Mouse (Mus musculus) hindbrain, embryonic 10.5 days (tissue): ENCODE measurements around the gene Cryl1. TPM values are rescaled to one million over a fixed set of nuclear protein-coding genes. Genes with fewer than 3 reads are reported as not detected.

Source experiments
- DNase-seq: peaks from one replicate; pipeline ENCODE4 v3.0.0-alpha.2; 2017; ENCODE audit warnings: low spot score
- H3K27ac ChIP-seq: fragments of 300-500 bp; sonication (generic); 2 replicates; pipeline ENCODE4 v1.5.1; 2016; ENCODE audit warnings: mild to moderate bottlenecking, moderate library complexity
- H3K27me3 ChIP-seq: fragments of 300-500 bp; sonication (generic); 2 replicates; pipeline ENCODE4 v1.6.1; 2016; ENCODE audit warnings: mild to moderate bottlenecking; ENCODE audit not compliant: poor library complexity, insufficient read depth, severe bottlenecking
- H3K36me3 ChIP-seq: fragments of 300-500 bp; sonication (generic); 2 replicates; pipeline ENCODE4 v1.6.1; 2016; ENCODE audit warnings: mild to moderate bottlenecking, moderate library complexity
- H3K4me1 ChIP-seq: fragments of 300-500 bp; sonication (generic); replicated peaks from 2 replicates; pipeline ENCODE4 v1.6.1; 2016; ENCODE audit warnings: mild to moderate bottlenecking
- H3K4me3 ChIP-seq: fragments of 300-500 bp; sonication (generic); 2 replicates; pipeline ENCODE4 v1.5.1; 2016; ENCODE audit warnings: mild to moderate bottlenecking, moderate library complexity
- H3K9me3 ChIP-seq: fragments of 300-500 bp; sonication (generic); 2 replicates; pipeline ENCODE4 v1.6.1; 2016; ENCODE audit warnings: mild to moderate bottlenecking, moderate library complexity
- WGBS: fragments of 180-500 bp; shearing (Covaris S2); methylation state at CpG from one replicate; pipeline ENCODE4 v1.1.7; 2016; 5-methylcytosine and 5-hydroxymethylcytosine counted together
- polyA plus RNA-seq: library from polyadenylated mRNA; unstranded; fragments of >200 nt; fragmentation: Nextera tagmentation; extraction: Ambion mirVana; gene quantifications from 2 replicates; pipeline ENCODE4 v1.2.1, GENCODE M21; 2016

Gene Cryl1
- polyA plus RNA-seq, 1 experiment from 2014 or later = 9.6 TPM

DNA sequence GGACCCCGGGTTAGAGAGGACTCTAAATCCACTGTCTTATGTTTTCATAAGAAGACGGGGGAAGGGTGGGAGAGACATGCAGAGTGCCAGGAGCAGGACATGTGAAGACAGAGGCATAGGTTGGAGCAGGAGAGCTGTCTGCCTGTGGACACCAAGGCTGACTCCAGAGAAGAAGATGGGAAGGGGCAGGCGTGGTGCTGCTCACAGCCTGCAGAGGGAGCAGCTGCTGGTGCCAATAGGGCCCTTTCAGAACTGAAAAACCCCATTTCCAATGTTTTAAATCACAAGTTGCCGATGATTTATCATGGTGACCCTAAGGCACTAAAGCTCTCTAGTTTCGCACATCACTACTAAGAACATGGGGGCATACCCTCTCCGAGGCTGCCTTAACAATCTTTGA is 63.5 kb downstream of the Cryl1 start:
- H3K9me3 ChIP-seq = no peaks in the 10 kb centered on the region
- 0 out of 2 replicates have a peak, but pooled peaks cover 5% of the 10 kb centered on the region for H3K4me1 ChIP-seq
- no peaks in the 10 kb centered on the region for H3K36me3 ChIP-seq
- WGBS = 75% methylated on average over 6 of the region's 6 CpGs
- no peak overlapping the region for H3K27ac ChIP-seq
- H3K27me3 ChIP-seq = no peaks in the 10 kb centered on the region
- no peak overlapping the region for H3K4me3 ChIP-seq
- no peak for DNase-seq

DNA sequence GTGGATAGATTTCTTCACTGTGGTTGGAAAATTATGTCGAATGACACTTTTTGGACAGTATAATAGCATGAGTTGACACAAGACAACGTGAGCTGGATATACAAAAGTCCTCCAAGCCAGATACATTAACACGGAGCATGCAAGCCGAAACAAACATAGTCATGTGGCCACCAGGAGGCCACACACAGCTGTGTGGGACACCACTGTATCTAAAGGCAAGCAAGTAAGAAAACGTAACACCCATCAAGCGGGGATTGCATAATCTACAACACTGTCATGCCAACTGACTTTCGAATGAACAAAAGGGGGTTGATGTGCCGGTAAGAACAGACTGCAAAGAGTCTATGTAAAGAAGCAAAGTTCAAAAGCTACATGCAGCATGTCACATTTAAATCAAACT is 65.8 kb downstream of the Cryl1 start:
- H3K4me1 ChIP-seq = no peaks in the 10 kb centered on the region
- H3K36me3 ChIP-seq = no peaks in the 10 kb centered on the region
- no peak overlapping the region for H3K27ac ChIP-seq
- no peak overlapping the region for H3K4me3 ChIP-seq
- H3K27me3 ChIP-seq = no peaks in the 10 kb centered on the region
- no peaks in the 10 kb centered on the region for H3K9me3 ChIP-seq
- no peak for DNase-seq
- WGBS = 90% methylated on average over 8 of the region's 8 CpGs

DNA sequence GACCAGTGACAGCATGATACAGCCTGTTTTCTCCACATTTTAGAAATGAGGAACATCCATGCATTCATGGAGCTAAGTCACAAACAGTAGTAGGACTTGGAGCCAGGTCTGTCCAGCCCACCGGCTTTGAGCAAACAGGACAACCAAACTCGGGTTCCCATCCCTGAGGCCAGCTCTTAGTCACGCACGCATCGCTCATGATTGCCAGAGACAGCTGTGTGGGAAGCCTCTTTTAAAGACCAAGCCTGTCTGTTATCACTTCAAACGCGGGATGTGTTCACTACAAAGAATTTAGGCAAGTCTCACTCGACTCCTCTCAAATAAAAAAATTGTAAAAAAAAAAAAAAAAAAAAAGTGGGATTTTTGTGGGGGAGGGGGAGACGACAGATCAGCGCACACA is 67.2 kb downstream of the Cryl1 start:
- no peak overlapping the region for H3K27ac ChIP-seq
- WGBS = 81% methylated on average over 10 of the region's 10 CpGs
- no peaks in the 10 kb centered on the region for H3K27me3 ChIP-seq
- DNase-seq = no peak
- H3K4me1 ChIP-seq = no peaks in the 10 kb centered on the region
- no peak overlapping the region for H3K4me3 ChIP-seq
- H3K36me3 ChIP-seq = no peaks in the 10 kb centered on the region
- no peaks in the 10 kb centered on the region for H3K9me3 ChIP-seq

DNA sequence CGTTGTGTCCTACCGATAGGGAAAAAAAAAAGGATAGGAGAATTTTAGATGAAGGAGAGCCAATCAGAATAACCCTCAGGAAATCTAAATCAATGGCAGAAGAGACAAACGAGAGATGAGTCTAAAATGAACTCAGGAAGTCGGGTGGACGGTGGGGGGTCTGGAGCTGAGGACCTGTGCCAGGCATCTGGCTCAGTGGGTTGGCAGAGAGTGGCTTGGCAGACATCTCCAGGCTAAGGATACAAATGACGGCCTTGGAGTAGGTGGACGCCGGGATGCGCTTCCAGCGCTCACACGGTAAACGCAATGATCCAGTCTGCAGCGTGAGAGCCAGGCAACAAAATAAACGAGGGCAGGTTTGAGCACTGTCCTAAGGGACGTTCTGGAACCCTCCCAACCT is 68.7 kb downstream of the Cryl1 start:
- Histone ChIP-seq H3K4me3 (no peak overlapping the region), H3K36me3 (no peaks in the 10 kb centered on the region), H3K27ac (no peak overlapping the region), H3K9me3 (no peaks in the 10 kb centered on the region), H3K4me1 (no peaks in the 10 kb centered on the region), H3K27me3 (no peaks in the 10 kb centered on the region)
- no peak for DNase-seq
- WGBS = 93% methylated on average over 15 of the region's 15 CpGs

DNA sequence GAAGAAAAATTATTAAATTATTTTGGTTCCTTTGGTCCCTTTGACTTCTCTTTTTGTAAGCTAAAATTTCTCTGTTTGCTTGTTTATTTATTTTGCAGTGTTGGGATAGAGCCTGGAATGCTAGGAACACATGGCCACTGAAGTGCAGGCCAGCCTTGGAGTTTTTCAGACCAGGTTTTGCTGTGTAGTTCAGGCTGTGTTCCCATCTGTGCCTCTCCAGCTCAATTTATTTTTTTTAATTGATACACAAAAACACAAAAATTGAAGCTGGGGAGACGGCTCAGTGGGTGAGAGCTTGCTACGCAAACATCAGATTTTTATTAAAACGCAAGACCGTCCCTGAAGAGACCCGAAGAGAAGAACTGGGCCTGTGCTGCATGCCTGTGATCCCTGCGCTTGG is 71.6 kb downstream of the Cryl1 start:
- Histone ChIP-seq H3K4me3 (no peak overlapping the region), H3K36me3 (no peaks in the 10 kb centered on the region), H3K4me1 (no peaks in the 10 kb centered on the region), H3K27ac (no peak overlapping the region), H3K27me3 (no peaks in the 10 kb centered on the region), H3K9me3 (no peaks in the 10 kb centered on the region)
- DNase-seq = no peak
- 82% methylated on average over 6 of the region's 6 CpGs for WGBS

DNA sequence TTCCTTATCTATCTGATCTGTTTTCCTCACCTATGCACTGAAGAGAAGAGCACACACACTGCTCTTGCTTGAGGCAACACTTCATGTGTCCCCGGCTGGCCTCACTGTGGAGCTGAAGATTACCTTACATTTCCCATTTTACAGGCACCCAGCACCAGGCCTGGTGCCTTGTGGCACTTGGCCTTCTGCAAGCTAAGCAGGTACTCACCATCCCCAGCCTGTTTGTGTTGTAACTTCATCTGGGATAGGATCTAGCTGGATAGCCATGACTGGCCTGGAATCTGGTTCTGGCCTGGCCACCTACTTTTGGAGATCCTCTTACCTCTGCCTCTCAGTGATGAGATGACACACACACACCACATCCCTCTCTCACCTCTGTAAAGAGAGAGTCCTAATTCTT is 79.5 kb downstream of the Cryl1 start:
- H3K27me3 ChIP-seq = no peaks in the 10 kb centered on the region
- no peaks in the 10 kb centered on the region for H3K9me3 ChIP-seq
- H3K36me3 ChIP-seq = no peaks in the 10 kb centered on the region
- WGBS = 78% methylated on average over 1 of the region's 1 CpGs
- DNase-seq = no peak
- no peak overlapping the region for H3K4me3 ChIP-seq
- H3K4me1 ChIP-seq = peaks cover 25% of the 10 kb centered on the region
- no peak overlapping the region for H3K27ac ChIP-seq

DNA sequence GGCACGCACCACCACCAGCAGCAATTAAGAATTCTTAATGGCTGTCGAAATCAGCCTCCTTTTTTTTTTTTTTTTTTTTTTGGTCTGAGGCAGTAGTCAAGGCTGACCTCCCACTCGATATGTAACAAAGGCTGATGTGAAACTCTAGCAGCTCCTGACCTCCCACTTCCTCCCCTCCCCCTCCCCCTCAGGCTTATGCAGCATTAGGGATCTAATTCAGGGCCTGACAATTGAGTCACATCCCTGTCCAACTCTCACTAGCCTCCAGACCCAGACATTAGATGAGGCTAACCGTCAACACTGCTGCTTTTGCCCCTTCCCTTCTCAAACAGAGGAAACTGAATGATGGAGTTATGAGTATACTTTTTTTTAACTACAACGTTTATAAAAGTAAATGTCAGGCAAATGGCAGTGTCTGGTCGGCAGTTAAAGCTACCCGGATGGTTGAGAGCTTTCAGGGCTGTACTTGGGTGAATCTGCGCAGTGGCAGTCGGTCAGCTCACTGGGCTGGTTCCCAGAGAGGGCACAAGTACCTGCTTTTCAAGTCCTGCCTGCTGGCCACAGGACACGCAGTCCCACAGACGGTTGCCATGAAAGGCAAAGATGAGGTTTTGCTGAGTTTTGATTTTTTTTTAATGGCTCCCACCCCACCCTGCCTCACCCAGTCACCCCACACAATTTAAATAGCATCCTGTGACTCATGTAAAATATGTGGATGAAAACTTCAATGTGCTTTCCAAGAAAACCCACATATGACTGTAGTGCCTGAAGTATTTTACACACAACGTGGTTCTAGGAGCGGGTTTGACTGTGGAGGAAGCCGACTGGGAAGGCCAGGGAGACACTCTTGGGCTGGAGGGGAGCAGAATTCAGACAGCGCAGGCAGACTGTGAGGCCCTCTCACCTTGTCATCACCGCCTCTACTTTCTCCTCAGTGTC is 81.4 kb downstream of the Cryl1 start:
- 56% methylated on average over 16 of the region's 16 CpGs for WGBS

DNA sequence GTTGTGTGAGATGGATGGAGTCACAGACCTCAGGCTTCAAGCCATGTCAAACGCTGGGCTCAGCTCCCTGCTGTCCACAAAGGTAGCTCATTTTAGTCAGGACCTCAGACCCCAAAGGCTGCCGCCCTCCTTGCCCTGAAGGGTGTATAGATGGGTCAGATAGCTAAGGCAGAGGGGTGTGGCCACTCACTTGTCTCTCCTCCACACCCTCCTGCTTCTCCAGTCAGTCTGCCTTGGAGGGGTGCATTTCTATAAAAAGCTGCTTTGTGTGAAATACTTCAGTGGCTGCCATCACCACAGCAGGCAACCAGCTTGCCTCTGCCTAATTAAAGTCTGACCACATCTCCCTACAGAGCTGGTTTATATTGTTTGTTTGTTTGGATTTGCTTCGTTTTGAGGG is 82.4 kb downstream of the Cryl1 start:
- WGBS = 19% methylated on average over 3 of the region's 3 CpGs
- peaks cover 25% of the 10 kb centered on the region for H3K4me1 ChIP-seq

More for the DNA sequence above, 81.4 kb downstream of the Cryl1 start:
- no peak overlapping the region for H3K4me3 ChIP-seq
- no peaks in the 10 kb centered on the region for H3K9me3 ChIP-seq
- H3K27me3 ChIP-seq = no peaks in the 10 kb centered on the region
- peak; percentile 51 for DNase-seq
- H3K36me3 ChIP-seq = no peaks in the 10 kb centered on the region
- H3K27ac ChIP-seq = peak overlapping the region; percentile 69
- peaks cover 25% of the 10 kb centered on the region for H3K4me1 ChIP-seq

DNA sequence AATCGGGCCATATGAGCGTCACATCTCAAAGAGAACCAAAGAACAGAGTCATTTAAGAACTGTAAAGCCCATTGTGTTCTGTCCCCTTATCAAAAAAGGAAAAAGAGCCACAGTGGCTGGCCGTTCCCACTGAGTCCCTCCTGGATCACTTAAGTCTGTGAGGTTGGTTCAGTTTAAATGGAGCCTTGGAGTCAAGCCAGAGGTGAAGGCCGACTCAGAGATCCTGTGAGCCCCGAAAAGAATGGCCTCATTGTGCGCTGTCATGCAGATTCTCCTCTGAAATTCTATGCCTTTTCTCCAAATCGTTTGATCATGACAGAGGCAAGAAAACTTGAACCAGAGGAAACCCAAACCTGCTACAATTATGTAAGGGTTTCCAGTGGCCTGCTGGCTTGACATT is 82.8 kb downstream of the Cryl1 start:
- no peak for DNase-seq
- no peaks in the 10 kb centered on the region for H3K9me3 ChIP-seq
- WGBS = 65% methylated on average over 7 of the region's 7 CpGs
- no peaks in the 10 kb centered on the region for H3K27me3 ChIP-seq
- H3K27ac ChIP-seq = peak overlapping the region; percentile 69
- H3K36me3 ChIP-seq = no peaks in the 10 kb centered on the region
- H3K4me1 ChIP-seq = peaks cover 25% of the 10 kb centered on the region
- no peak overlapping the region for H3K4me3 ChIP-seq

More for the DNA sequence above, 82.4 kb downstream of the Cryl1 start:
- Histone ChIP-seq H3K9me3 (no peaks in the 10 kb centered on the region), H3K36me3 (no peaks in the 10 kb centered on the region), H3K27me3 (no peaks in the 10 kb centered on the region), H3K4me3 (no peak overlapping the region), H3K27ac (peak overlapping the region; percentile 69)
- DNase-seq = peak; percentile 44

DNA sequence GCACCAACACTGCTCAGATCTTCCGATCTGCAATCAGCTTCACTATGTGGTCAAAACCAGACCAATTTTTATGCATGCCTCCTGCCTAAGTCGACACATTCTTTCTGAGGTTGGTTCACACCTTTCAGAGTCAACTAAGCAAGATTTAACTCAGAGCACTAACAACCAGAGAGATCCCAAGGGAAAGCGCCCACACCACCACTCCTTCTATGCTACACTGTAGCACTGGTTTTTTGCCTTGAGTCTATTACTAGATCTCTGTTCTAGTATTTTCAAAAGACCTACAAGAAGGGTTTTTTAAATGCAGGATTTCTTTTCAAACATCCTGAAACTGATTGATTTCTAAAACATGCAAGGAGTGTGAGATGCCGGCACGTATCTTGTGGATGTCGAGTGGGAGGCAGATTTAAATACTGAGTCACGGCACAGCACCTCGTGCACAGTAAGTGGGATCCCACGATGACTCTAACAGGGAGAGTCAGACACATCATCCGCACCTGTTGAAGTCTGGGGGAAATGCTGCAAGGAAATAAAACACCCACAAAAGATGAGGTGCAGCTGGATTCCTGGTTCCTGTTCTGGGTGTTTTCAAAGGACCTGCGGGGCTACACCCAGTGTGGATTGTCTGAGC is 96.6 kb downstream of the Cryl1 start:
- Histone ChIP-seq H3K27ac (no peak overlapping the region), H3K9me3 (no peaks in the 10 kb centered on the region), H3K27me3 (no peaks in the 10 kb centered on the region), H3K4me1 (peaks cover 11% of the 10 kb centered on the region), H3K36me3 (no peaks in the 10 kb centered on the region), H3K4me3 (no peak overlapping the region)
- WGBS = 89% methylated on average over 11 of the region's 11 CpGs
- DNase-seq = no peak

DNA sequence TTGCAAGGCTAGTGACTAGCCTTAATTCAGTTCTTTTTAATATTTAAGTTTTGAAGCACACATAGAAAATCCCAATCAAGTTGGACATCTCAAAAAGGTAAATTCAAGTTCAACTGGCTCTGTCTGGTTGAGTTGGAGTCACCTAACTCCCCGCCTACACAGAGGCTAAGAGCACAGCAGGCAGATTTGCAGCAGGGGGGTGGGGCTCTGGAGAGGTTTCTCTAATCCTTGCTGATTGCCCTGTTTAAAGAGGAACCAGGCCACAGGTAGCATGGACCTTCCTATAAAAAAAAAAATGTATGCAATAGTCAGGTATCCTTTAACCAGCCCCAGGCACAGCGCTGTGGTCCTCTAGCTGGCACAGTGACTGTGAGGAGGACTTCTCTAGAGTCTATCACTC is 97.8 kb downstream of the Cryl1 start:
- Histone ChIP-seq H3K4me3 (no peak overlapping the region), H3K9me3 (no peaks in the 10 kb centered on the region), H3K36me3 (no peaks in the 10 kb centered on the region), H3K27me3 (no peaks in the 10 kb centered on the region), H3K4me1 (peaks cover 11% of the 10 kb centered on the region), H3K27ac (no peak overlapping the region)
- DNase-seq = no peak
- WGBS = 61% methylated on average over 2 of the region's 2 CpGs

DNA sequence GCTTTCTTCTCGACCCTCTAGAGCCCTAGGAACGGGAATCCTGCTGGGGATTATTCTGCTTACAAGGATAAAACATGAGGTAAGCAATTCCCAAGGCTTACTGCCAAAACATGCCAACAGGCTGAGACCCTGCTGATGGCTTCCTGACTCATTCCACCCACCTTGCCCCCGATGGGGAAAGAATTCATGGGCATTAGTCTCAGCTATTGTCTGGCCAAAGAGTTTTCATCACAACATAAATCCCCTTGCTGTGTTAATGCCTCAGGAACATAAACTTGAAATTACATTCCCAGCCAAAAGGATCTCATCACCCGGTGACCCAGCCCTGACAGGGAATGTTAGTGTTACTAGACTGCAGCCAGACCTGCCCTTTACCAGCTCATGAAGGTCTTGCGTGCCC is 100.7 kb downstream of the Cryl1 start:
- Histone ChIP-seq H3K27me3 (no peaks in the 10 kb centered on the region), H3K27ac (no peak overlapping the region), H3K36me3 (no peaks in the 10 kb centered on the region), H3K4me1 (peaks cover 11% of the 10 kb centered on the region), H3K9me3 (no peaks in the 10 kb centered on the region), H3K4me3 (no peak overlapping the region)
- DNase-seq = no peak
- 67% methylated on average over 5 of the region's 5 CpGs for WGBS

DNA sequence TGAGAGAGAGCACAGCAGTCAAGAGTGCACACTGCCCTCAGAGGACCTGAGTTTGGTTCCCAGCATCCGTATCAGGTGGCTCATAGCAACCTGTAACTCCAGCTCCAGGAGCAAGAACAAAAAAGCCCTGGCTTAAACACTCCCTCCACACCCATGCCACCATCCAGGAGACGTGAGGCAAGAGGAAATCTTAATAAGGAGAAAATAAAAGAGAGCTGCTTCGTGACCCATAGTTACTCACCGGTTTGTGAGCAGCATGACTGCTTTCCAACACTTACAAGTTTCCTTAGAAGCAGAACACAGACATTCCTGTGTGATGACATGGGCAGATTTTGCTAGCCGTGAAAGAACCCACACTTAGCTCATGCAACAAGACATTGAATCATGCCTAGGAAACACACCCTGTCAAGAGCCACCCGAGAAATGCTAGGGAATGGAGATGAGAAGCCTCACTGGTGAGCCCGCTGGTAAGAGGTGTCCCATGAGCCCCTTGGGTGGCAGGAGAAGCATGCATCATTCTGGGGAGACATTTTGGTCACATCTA is 106.9 kb downstream of the Cryl1 start:
- H3K4me3 ChIP-seq = no peak overlapping the region
- H3K27me3 ChIP-seq = 0 out of 2 replicates have a peak, but pooled peaks cover 3% of the 10 kb centered on the region
- H3K9me3 ChIP-seq = no peaks in the 10 kb centered on the region
- 90% methylated on average over 7 of the region's 7 CpGs for WGBS
- H3K36me3 ChIP-seq = no peaks in the 10 kb centered on the region
- H3K27ac ChIP-seq = no peak overlapping the region
- no peak for DNase-seq
- H3K4me1 ChIP-seq = peaks cover 20% of the 10 kb centered on the region
